Mouse (Mus musculus): ENCODE results near the gene Tubgcp3.

- no peak for TF ChIP-seq GABPA (IDR thresholded peaks at IDR 0.05; ENCODE audit: insufficient replicate concordance, low read depth, low read length)
- TF ChIP-seq NRF1 (IDR thresholded peaks at IDR 0.05; ENCODE audit: low read depth, low read length) = no peak
- no peak for TF ChIP-seq CTCF (conservative IDR thresholded peaks at IDR 0.05 in 1 of 2, IDR thresholded peaks at IDR 0.05 in 1 of 2; ENCODE audit: low read depth in 2 of 2, low read length in 2 of 2)
- no peak for TF ChIP-seq TCF12 (IDR thresholded peaks at IDR 0.05; ENCODE audit: low read depth, low read length)
- TF ChIP-seq HCFC1 (IDR thresholded peaks at IDR 0.05; ENCODE audit: low read depth, low read length) = no peak
- TF ChIP-seq POLR2AphosphoS2 (IDR thresholded peaks at IDR 0.05; ENCODE audit: low read depth, low read length) = no peak
- TF ChIP-seq JUND (conservative IDR thresholded peaks at IDR 0.05; ENCODE audit: low read depth, low read length) = no peak
- TF ChIP-seq ZKSCAN1 (IDR thresholded peaks at IDR 0.05; ENCODE audit: borderline replicate concordance, low read depth, low read length) = no peak
- TF ChIP-seq MAX (IDR thresholded peaks at IDR 0.05; ENCODE audit: low read length) = no peak
- no peak for TF ChIP-seq MYC (IDR thresholded peaks at IDR 0.05; ENCODE audit: low read depth, low read length)
- TF ChIP-seq CHD1 (IDR thresholded peaks at IDR 0.05; ENCODE audit: low read depth, low read length) = no peak
These were observed 30.2 kb upstream of the Tubgcp3 start for GRCm38 (mm10) chr8:12702290-12702689.

Measured in CH12.LX (cell line).